Mouse (Mus musculus): ENCODE measurements around the gene Riok2. TPM values are rescaled to one million over a fixed set of nuclear protein-coding genes. Genes with fewer than 3 reads are reported as not detected.

Gene Riok2
- total and polyA plus RNA-seq, 2 experiments from 2014 or later, result 16.2 to 31.0 TPM

GRCm38 (mm10) chr17:17404811-17405544 lies 30.9 kb downstream of the Riok2 start:
- no peaks in the 10 kb centered on the region for H3K9me3 ChIP-seq (ENCODE audit: low read length)
- H3K4me1 ChIP-seq (ENCODE audit: insufficient read depth), result 0 out of 2 replicates have a peak, but pooled peaks cover 4% of the 10 kb centered on the region
- no peak for DNase-seq
- H3K9ac ChIP-seq, result 0 out of 2 replicates have a peak overlapping the region, but pooled peaks have one; percentile 7
- 13% methylated on average over 8 of the region's 8 CpGs for WGBS
- H3K4me2 ChIP-seq (ENCODE audit: low read depth), result peak overlapping the region; percentile 52
- no peaks in the 10 kb centered on the region for H3K36me3 ChIP-seq (ENCODE audit: insufficient read depth)
- no peak overlapping the region for H3K27ac ChIP-seq (ENCODE audit: low read depth, low read length)
- ATAC-seq, result no peak
- H3K4me3 ChIP-seq (ENCODE audit: low read depth, low read length), result peak overlapping the region; percentile 38; the same call in 1 of the 2 replicates
- no peak for TF ChIP-seq CTCF (IDR thresholded peaks at IDR 0.05; ENCODE audit: low read depth)
- no peaks in the 10 kb centered on the region for H3K27me3 ChIP-seq (ENCODE audit: insufficient read depth, low read length)

GRCm38 (mm10) chr17:17405606-17406005 lies 31.5 kb downstream of the Riok2 start:
- no peak overlapping the region for H3K4me3 ChIP-seq (ENCODE audit: low read depth, low read length)
- no peaks in the 10 kb centered on the region for H3K27me3 ChIP-seq (ENCODE audit: insufficient read depth, low read length)
- H3K27ac ChIP-seq (ENCODE audit: low read depth, low read length), result no peak overlapping the region
- ATAC-seq (no peak), DNase-seq (no peak)
- TF ChIP-seq CTCF (IDR thresholded peaks at IDR 0.05; ENCODE audit: low read depth), result no peak
- no peak overlapping the region; the same call in 1 of the 2 replicates for H3K4me2 ChIP-seq (ENCODE audit: low read depth)
- no peaks in the 10 kb centered on the region for H3K9me3 ChIP-seq (ENCODE audit: low read length)
- 37% methylated on average over 1 of the region's 1 CpGs for WGBS
- 0 out of 2 replicates have a peak, but pooled peaks cover 4% of the 10 kb centered on the region for H3K4me1 ChIP-seq (ENCODE audit: insufficient read depth)
- H3K9ac ChIP-seq, result no peak overlapping the region
- H3K36me3 ChIP-seq (ENCODE audit: insufficient read depth), result no peaks in the 10 kb centered on the region

GRCm38 (mm10) chr17:17408137-17408536 lies 34.0 kb downstream of the Riok2 start:
- H3K27ac ChIP-seq (ENCODE audit: low read depth, low read length), result no peak overlapping the region
- H3K9me3 ChIP-seq (ENCODE audit: low read length), result no peaks in the 10 kb centered on the region
- H3K36me3 ChIP-seq (ENCODE audit: insufficient read depth), result no peaks in the 10 kb centered on the region
- 0 out of 2 replicates have a peak, but pooled peaks cover 4% of the 10 kb centered on the region for H3K4me1 ChIP-seq (ENCODE audit: insufficient read depth)
- H3K9ac ChIP-seq, result no peak overlapping the region
- DNase-seq, result no peak
- no peaks in the 10 kb centered on the region for H3K27me3 ChIP-seq (ENCODE audit: insufficient read depth, low read length)
- no peak overlapping the region for H3K4me3 ChIP-seq (ENCODE audit: low read depth, low read length)
- no peak for TF ChIP-seq CTCF (IDR thresholded peaks at IDR 0.05; ENCODE audit: low read depth)
- no peak for ATAC-seq
- no peak overlapping the region for H3K4me2 ChIP-seq (ENCODE audit: low read depth)
- WGBS, result 40% methylated on average over 6 of the region's 6 CpGs

- H3K4me2 ChIP-seq (ENCODE audit: low read depth), result no peak overlapping the region
- ATAC-seq (no peak), DNase-seq (no peak)
- H3K4me3 ChIP-seq (ENCODE audit: low read depth, low read length), result no peak overlapping the region
- H3K9me3 ChIP-seq (ENCODE audit: low read length), result no peaks in the 10 kb centered on the region
- 0 out of 2 replicates have a peak, but pooled peaks cover 4% of the 10 kb centered on the region for H3K4me1 ChIP-seq (ENCODE audit: insufficient read depth)
- no peak overlapping the region for H3K27ac ChIP-seq (ENCODE audit: low read depth, low read length)
- no peaks in the 10 kb centered on the region for H3K27me3 ChIP-seq (ENCODE audit: insufficient read depth, low read length)
- H3K9ac ChIP-seq, result no peak overlapping the region
- no peaks in the 10 kb centered on the region for H3K36me3 ChIP-seq (ENCODE audit: insufficient read depth)
- WGBS, result 32% methylated on average over 6 of the region's 6 CpGs
- TF ChIP-seq CTCF (IDR thresholded peaks at IDR 0.05; ENCODE audit: low read depth), result no peak
These were observed 34.8 kb downstream of the Riok2 start for GRCm38 (mm10) chr17:17408720-17409478.

- Histone ChIP-seq H3K27me3 (ENCODE audit: insufficient read depth, low read length) (no peaks in the 10 kb centered on the region), H3K4me2 (ENCODE audit: low read depth) (no peak overlapping the region), H3K9ac (no peak overlapping the region), H3K4me3 (ENCODE audit: low read depth, low read length) (no peak overlapping the region), H3K27ac (ENCODE audit: low read depth, low read length) (no peak overlapping the region), H3K4me1 (ENCODE audit: insufficient read depth) (0 out of 2 replicates have a peak, but pooled peaks cover 4% of the 10 kb centered on the region), H3K36me3 (ENCODE audit: insufficient read depth) (no peaks in the 10 kb centered on the region), H3K9me3 (ENCODE audit: low read length) (no peaks in the 10 kb centered on the region)
- DNase-seq, result no peak
- no peak for TF ChIP-seq CTCF (IDR thresholded peaks at IDR 0.05; ENCODE audit: low read depth)
- 0 out of 2 replicates have a peak, but pooled peaks have one; percentile 34 for ATAC-seq
- WGBS, result 13% methylated on average over 2 of the region's 2 CpGs
These were observed 35.5 kb downstream of the Riok2 start for GRCm38 (mm10) chr17:17409601-17410000.

- DNase-seq, result no peak
- peak overlapping the region; percentile 35; the same call in 1 of the 2 replicates for H3K27ac ChIP-seq (ENCODE audit: low read depth, low read length)
- H3K9me3 ChIP-seq (ENCODE audit: low read length), result no peaks in the 10 kb centered on the region
- H3K36me3 ChIP-seq (ENCODE audit: insufficient read depth), result no peaks in the 10 kb centered on the region
- H3K9ac ChIP-seq, result no peak overlapping the region
- peak; percentile 71 for ATAC-seq
- H3K4me1 ChIP-seq (ENCODE audit: insufficient read depth), result no peaks in the 10 kb centered on the region
- H3K4me2 ChIP-seq (ENCODE audit: low read depth), result no peak overlapping the region
- no peak overlapping the region for H3K4me3 ChIP-seq (ENCODE audit: low read depth, low read length)
- no peak for TF ChIP-seq CTCF (IDR thresholded peaks at IDR 0.05; ENCODE audit: low read depth)
- WGBS, result 27% methylated on average over 2 of the region's 2 CpGs
- no peaks in the 10 kb centered on the region for H3K27me3 ChIP-seq (ENCODE audit: insufficient read depth, low read length)
These were observed 37.3 kb downstream of the Riok2 start for GRCm38 (mm10) chr17:17411443-17411842.

GRCm38 (mm10) chr17:17412176-17412575 lies 38.1 kb downstream of the Riok2 start:
- ATAC-seq, result peak; percentile 54

More at GRCm38 (mm10) chr17:17412176-17412575, 38.1 kb downstream of the Riok2 start:
- Histone ChIP-seq H3K27me3 (ENCODE audit: insufficient read depth, low read length) (no peaks in the 10 kb centered on the region), H3K9me3 (ENCODE audit: low read length) (no peaks in the 10 kb centered on the region), H3K9ac (no peak overlapping the region), H3K4me3 (ENCODE audit: low read depth, low read length) (no peak overlapping the region), H3K4me1 (ENCODE audit: insufficient read depth) (no peaks in the 10 kb centered on the region), H3K27ac (ENCODE audit: low read depth, low read length) (peak overlapping the region; percentile 35; the same call in 1 of the 2 replicates), H3K36me3 (ENCODE audit: insufficient read depth) (no peaks in the 10 kb centered on the region), H3K4me2 (ENCODE audit: low read depth) (no peak overlapping the region)
- no peak for TF ChIP-seq CTCF (IDR thresholded peaks at IDR 0.05; ENCODE audit: low read depth)
- 73% methylated on average over 2 of the region's 2 CpGs for WGBS
- DNase-seq, result no peak
